Mouse (Mus musculus): ENCODE measurements around the gene Kcnmb2. TPM values are rescaled to one million over a fixed set of nuclear protein-coding genes. Genes with fewer than 3 reads are reported as not detected.

The Kcnmb2 gene
- polyA plus RNA-seq, 1 experiment from 2014 or later: 0.29 TPM

DNA sequence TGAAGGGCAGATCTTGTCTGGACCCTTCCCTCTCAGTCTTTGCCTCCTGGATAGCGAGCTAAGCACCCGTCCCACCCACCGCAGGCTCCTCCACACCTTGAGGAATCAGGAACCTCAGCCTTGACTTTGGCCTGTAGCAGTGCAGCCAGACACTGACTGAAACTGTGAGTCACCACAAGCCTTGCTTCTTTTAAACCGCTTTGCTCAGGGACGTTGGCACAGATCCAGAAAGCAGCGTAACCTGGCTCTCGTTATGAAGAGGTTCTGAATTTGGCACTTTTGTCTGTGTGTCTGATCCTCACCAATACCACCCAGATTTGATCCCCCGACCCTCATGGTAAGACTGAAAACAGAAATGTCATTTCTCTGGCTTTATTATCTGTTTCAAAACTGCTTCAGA is 171.6 kb downstream of the Kcnmb2 start:
- Histone ChIP-seq H3K4me3 (replicated peaks) (no peak overlapping the region), H3K27ac (no peak overlapping the region), H3K9me3 (replicated peaks) (no peaks in the 10 kb centered on the region), H3K9ac (no peak overlapping the region), H3K4me1 (replicated peaks) (no peaks in the 10 kb centered on the region), H3K36me3 (no peaks in the 10 kb centered on the region), H3K27me3 (no peaks in the 10 kb centered on the region), H3K4me2 (no peak overlapping the region)
- DNase-seq: no peak
- ATAC-seq (ENCODE audit: low read depth): no peak
- WGBS (ENCODE audit: insufficient replicate concordance): 57% methylated on average over 8 of the region's 8 CpGs

GRCm38 (mm10) chr3:32088762-32089161 is 186.5 kb downstream of the Kcnmb2 start:
- Histone ChIP-seq H3K9ac (no peak overlapping the region), H3K27me3 (no peaks in the 10 kb centered on the region), H3K4me1 (replicated peaks) (no peaks in the 10 kb centered on the region), H3K4me3 (replicated peaks) (no peak overlapping the region), H3K36me3 (no peaks in the 10 kb centered on the region), H3K27ac (no peak overlapping the region), H3K9me3 (replicated peaks) (no peaks in the 10 kb centered on the region), H3K4me2 (no peak overlapping the region)
- 74% methylated on average over 1 of the region's 1 CpGs for WGBS (ENCODE audit: insufficient replicate concordance)
- ATAC-seq (ENCODE audit: low read depth): no peak
- no peak for DNase-seq

GRCm38 (mm10) chr3:32101391-32101790 is 199.1 kb downstream of the Kcnmb2 start:
- Histone ChIP-seq H3K27ac (no peak overlapping the region), H3K9ac (no peak overlapping the region), H3K36me3 (no peaks in the 10 kb centered on the region), H3K27me3 (no peaks in the 10 kb centered on the region), H3K4me2 (no peak overlapping the region), H3K9me3 (replicated peaks) (no peaks in the 10 kb centered on the region), H3K4me3 (replicated peaks) (no peak overlapping the region), H3K4me1 (replicated peaks) (no peaks in the 10 kb centered on the region)
- no peak for DNase-seq
- 74% methylated on average over 10 of the region's 10 CpGs for WGBS (ENCODE audit: insufficient replicate concordance)
- no peak for ATAC-seq (ENCODE audit: low read depth)

DNA sequence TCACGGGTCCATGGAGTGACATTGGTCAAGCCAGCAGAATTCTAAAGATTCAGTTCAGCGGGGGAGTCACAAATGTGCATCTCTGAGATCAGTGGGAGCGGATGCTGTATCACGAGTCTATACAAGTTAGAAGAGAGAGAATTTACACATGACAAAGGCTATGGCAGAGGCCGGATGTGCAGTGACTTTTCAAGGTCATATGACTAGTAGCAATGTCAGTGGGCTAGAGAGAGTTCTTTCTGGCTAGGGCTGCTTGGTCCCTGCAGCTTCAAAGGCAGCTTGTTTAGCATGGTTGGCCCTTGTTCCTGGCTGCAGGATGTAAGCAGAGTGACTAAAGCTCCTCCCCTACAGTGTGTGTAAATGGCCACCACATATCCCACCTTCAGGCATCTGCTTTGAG is 217.5 kb downstream of the Kcnmb2 start:
- no peak overlapping the region for H3K4me2 ChIP-seq
- no peak overlapping the region for H3K4me3 ChIP-seq (replicated peaks)
- WGBS (ENCODE audit: insufficient replicate concordance): 62% methylated on average over 5 of the region's 5 CpGs
- no peak for ATAC-seq (ENCODE audit: low read depth)
- no peak overlapping the region for H3K9ac ChIP-seq
- no peaks in the 10 kb centered on the region for H3K36me3 ChIP-seq
- no peaks in the 10 kb centered on the region for H3K27me3 ChIP-seq
- H3K4me1 ChIP-seq (replicated peaks): no peaks in the 10 kb centered on the region
- H3K9me3 ChIP-seq (replicated peaks): no peaks in the 10 kb centered on the region
- no peak overlapping the region for H3K27ac ChIP-seq
- no peak for DNase-seq

DNA sequence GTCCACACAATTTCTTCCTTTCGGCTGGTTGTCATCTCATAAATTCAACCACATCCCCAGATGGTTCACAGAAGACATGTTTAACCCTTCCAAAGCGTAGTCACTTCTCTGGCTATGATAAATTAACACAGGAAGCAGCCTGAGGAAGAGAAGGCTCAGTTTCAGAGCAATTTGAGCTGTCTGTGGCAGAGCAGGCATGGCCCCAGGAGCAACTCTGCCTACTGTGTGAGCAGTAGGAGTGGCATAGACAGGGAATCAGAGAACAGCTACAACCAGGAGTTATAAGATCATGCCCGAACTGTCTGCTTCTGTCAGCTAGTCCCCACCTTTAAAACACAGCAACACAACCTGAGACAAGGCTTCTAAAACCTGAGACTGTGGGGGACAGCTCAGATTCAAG is 219.4 kb downstream of the Kcnmb2 start:
- 26% methylated on average over 3 of the region's 3 CpGs for WGBS (ENCODE audit: insufficient replicate concordance)
- no peak overlapping the region for H3K4me2 ChIP-seq
- no peak for ATAC-seq (ENCODE audit: low read depth)
- no peak for DNase-seq
- H3K36me3 ChIP-seq: no peaks in the 10 kb centered on the region
- H3K9me3 ChIP-seq (replicated peaks): no peaks in the 10 kb centered on the region
- no peaks in the 10 kb centered on the region for H3K4me1 ChIP-seq (replicated peaks)
- no peaks in the 10 kb centered on the region for H3K27me3 ChIP-seq
- H3K9ac ChIP-seq: no peak overlapping the region
- no peak overlapping the region for H3K27ac ChIP-seq
- no peak overlapping the region for H3K4me3 ChIP-seq (replicated peaks)

- DNase-seq: no peak
- Histone ChIP-seq H3K27ac (no peak overlapping the region), H3K4me3 (replicated peaks) (no peak overlapping the region), H3K27me3 (no peaks in the 10 kb centered on the region), H3K4me1 (replicated peaks) (no peaks in the 10 kb centered on the region), H3K4me2 (no peak overlapping the region), H3K36me3 (no peaks in the 10 kb centered on the region), H3K9me3 (replicated peaks) (no peaks in the 10 kb centered on the region), H3K9ac (no peak overlapping the region)
- no peak for ATAC-seq (ENCODE audit: low read depth)
- 54% methylated on average over 4 of the region's 4 CpGs for WGBS (ENCODE audit: insufficient replicate concordance)
These were observed 223.1 kb downstream of the Kcnmb2 start for GRCm38 (mm10) chr3:32125431-32125830.

DNA sequence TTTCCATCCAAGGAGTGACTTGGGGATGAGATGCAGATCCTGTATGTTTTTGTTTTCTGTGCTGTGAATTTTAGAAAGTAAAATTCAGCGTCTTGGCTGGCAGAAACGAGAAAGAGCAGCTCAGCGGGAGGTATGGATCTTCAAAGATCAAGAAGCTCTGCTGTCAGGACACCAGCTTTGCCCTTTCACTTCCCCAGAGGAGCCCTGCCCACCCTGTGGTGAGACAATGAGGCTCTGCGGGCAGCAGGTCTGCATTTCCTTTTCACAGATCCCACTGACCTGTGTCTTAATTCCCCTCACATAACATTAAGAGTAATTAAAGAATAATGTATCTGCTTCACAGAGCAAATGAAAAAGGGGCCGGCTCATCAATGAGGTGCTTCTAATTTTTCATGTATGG is 226.1 kb downstream of the Kcnmb2 start:
- no peak for DNase-seq
- no peaks in the 10 kb centered on the region for H3K36me3 ChIP-seq
- H3K4me3 ChIP-seq (replicated peaks): no peak overlapping the region
- no peaks in the 10 kb centered on the region for H3K4me1 ChIP-seq (replicated peaks)
- WGBS (ENCODE audit: insufficient replicate concordance): 7% methylated on average over 5 of the region's 5 CpGs
- no peak overlapping the region for H3K4me2 ChIP-seq
- H3K27me3 ChIP-seq: no peaks in the 10 kb centered on the region
- ATAC-seq (ENCODE audit: low read depth): no peak
- no peak overlapping the region for H3K9ac ChIP-seq
- no peak overlapping the region for H3K27ac ChIP-seq
- no peaks in the 10 kb centered on the region for H3K9me3 ChIP-seq (replicated peaks)

DNA sequence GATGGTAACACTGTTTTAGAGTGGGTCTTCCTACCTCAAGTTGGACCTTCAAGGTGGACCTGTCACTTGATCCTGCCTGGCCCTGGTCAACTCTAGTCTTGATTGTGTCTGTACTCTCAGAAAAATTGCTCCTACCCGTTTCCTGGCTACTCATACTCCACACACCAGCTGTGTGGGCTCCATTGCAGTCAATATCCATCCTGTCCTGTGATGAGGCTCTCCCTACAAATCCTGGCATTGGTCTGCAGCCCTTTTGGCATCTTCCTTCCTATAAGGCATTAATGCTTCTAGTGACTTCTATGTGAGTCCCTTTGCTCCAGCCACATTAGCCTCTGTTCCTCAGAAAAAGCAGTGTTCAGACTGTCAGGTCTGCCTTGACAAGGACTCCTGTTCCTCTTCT is 228.4 kb downstream of the Kcnmb2 start:
- Histone ChIP-seq H3K36me3 (no peaks in the 10 kb centered on the region), H3K4me1 (replicated peaks) (no peaks in the 10 kb centered on the region), H3K27me3 (no peaks in the 10 kb centered on the region), H3K9me3 (replicated peaks) (no peaks in the 10 kb centered on the region), H3K4me3 (replicated peaks) (no peak overlapping the region), H3K4me2 (no peak overlapping the region), H3K9ac (no peak overlapping the region), H3K27ac (no peak overlapping the region)
- WGBS (ENCODE audit: insufficient replicate concordance): 17% methylated on average over 1 of the region's 1 CpGs
- DNase-seq (no peak), ATAC-seq (ENCODE audit: low read depth) (no peak)

- H3K4me3 ChIP-seq (replicated peaks): no peak overlapping the region
- no peak overlapping the region for H3K27ac ChIP-seq
- DNase-seq: no peak
- WGBS (ENCODE audit: insufficient replicate concordance): 60% methylated on average over 3 of the region's 3 CpGs
- H3K9ac ChIP-seq: no peak overlapping the region
- no peaks in the 10 kb centered on the region for H3K9me3 ChIP-seq (replicated peaks)
- H3K4me1 ChIP-seq (replicated peaks): no peaks in the 10 kb centered on the region
- no peaks in the 10 kb centered on the region for H3K27me3 ChIP-seq
- no peaks in the 10 kb centered on the region for H3K36me3 ChIP-seq
- H3K4me2 ChIP-seq: no peak overlapping the region
- no peak for ATAC-seq (ENCODE audit: low read depth)
These were observed 230.2 kb downstream of the Kcnmb2 start for GRCm38 (mm10) chr3:32132395-32133004.

GRCm38 (mm10) chr3:32144194-32144593 is 241.9 kb downstream of the Kcnmb2 start:
- Histone ChIP-seq H3K9ac (no peak overlapping the region), H3K36me3 (no peaks in the 10 kb centered on the region), H3K4me3 (replicated peaks) (no peak overlapping the region), H3K4me2 (no peak overlapping the region), H3K27me3 (no peaks in the 10 kb centered on the region), H3K27ac (no peak overlapping the region), H3K9me3 (replicated peaks) (no peaks in the 10 kb centered on the region), H3K4me1 (replicated peaks) (no peaks in the 10 kb centered on the region)
- 67% methylated on average over 5 of the region's 5 CpGs for WGBS (ENCODE audit: insufficient replicate concordance)
- DNase-seq (no peak), ATAC-seq (ENCODE audit: low read depth) (no peak)

- no peaks in the 10 kb centered on the region for H3K27me3 ChIP-seq
- H3K4me3 ChIP-seq (replicated peaks): no peak overlapping the region
- no peaks in the 10 kb centered on the region for H3K4me1 ChIP-seq (replicated peaks)
- no peak overlapping the region for H3K4me2 ChIP-seq
- H3K9ac ChIP-seq: no peak overlapping the region
- H3K9me3 ChIP-seq (replicated peaks): no peaks in the 10 kb centered on the region
- H3K36me3 ChIP-seq: no peaks in the 10 kb centered on the region
- no peak for ATAC-seq (ENCODE audit: low read depth)
- 42% methylated on average over 3 of the region's 3 CpGs for WGBS (ENCODE audit: insufficient replicate concordance)
- no peak for DNase-seq
- no peak overlapping the region for H3K27ac ChIP-seq
These were observed 242.3 kb downstream of the Kcnmb2 start for GRCm38 (mm10) chr3:32144655-32145054.

- Histone ChIP-seq H3K27me3 (no peaks in the 10 kb centered on the region), H3K4me1 (replicated peaks) (no peaks in the 10 kb centered on the region), H3K27ac (no peak overlapping the region), H3K4me3 (replicated peaks) (no peak overlapping the region), H3K4me2 (no peak overlapping the region), H3K36me3 (no peaks in the 10 kb centered on the region), H3K9ac (no peak overlapping the region), H3K9me3 (replicated peaks) (no peaks in the 10 kb centered on the region)
- ATAC-seq (ENCODE audit: low read depth) (no peak), DNase-seq (no peak)
- WGBS (ENCODE audit: insufficient replicate concordance): 67% methylated on average over 4 of the region's 4 CpGs
These were observed 245.4 kb downstream of the Kcnmb2 start for GRCm38 (mm10) chr3:32147739-32148138.
